Mouse (Mus musculus): Measurements from ENCODE around the gene Zfp738.

DNA sequence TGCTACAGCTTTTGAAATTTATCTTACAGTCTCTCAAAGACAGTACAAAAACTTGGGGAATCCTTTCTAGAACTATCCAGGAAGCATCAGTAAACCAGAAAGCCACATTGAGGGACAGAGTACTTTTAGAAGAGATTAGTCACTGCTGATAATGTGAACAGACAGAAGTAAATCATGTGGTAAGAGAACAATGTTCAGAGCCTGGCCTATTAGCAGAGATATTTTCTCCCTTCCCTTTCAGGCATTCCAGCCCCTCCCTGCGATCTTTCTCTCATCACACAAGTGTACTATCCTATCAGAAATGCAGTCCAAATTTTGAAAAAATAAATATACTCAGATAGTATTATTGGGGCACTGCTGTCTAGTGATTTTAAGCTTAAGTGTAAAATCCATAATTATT, 41.2 kb upstream of the Zfp738 start:
- TF ChIP-seq CTCF (conservative IDR thresholded peaks at IDR 0.05; ENCODE audit: insufficient read depth, insufficient read length, low read depth, low read length) (no peak), POLR2A (IDR thresholded peaks at IDR 0.05; ENCODE audit: low read depth, low read length) (no peak)
